Mouse (Mus musculus) fibroblast of lung, adult 2 months (primary cell): ENCODE data around the gene Cdc14a.

Experiments used
- DNase-seq: peaks from one replicate; pipeline ENCODE4 v3.0.0-alpha.2; 2011; ENCODE audit warnings: low read depth

Cdc14a gene

GRCm38 (mm10) chr3:116423353-116424159 lies at the start of gene Cdc14a:
Cdc14a (minus strand) TSS chr3:116424032.
- peak; percentile 58 for DNase-seq

- DNase-seq, result no peak
Observed at GRCm38 (mm10) chr3:116465709-116466108, 41.9 kb upstream of the Cdc14a start.

GRCm38 (mm10) chr3:116464318-116464717 lies 40.5 kb upstream of the Cdc14a start:
- DNase-seq, result no peak

GRCm38 (mm10) chr3:116461053-116461452 lies 37.2 kb upstream of the Cdc14a start:
- DNase-seq, result no peak

GRCm38 (mm10) chr3:116454529-116454928 lies 30.7 kb upstream of the Cdc14a start:
- DNase-seq, result no peak

GRCm38 (mm10) chr3:116450741-116451140 lies 26.9 kb upstream of the Cdc14a start:
- DNase-seq, result no peak

- no peak for DNase-seq
Observed at GRCm38 (mm10) chr3:116444327-116444726, 20.5 kb upstream of the Cdc14a start.

GRCm38 (mm10) chr3:116442788-116443187 lies 19.0 kb upstream of the Cdc14a start:
- no peak for DNase-seq

GRCm38 (mm10) chr3:116441518-116442205 lies 17.8 kb upstream of the Cdc14a start:
- no peak for DNase-seq

- DNase-seq, result no peak
Observed at GRCm38 (mm10) chr3:116440066-116440997, 16.5 kb upstream of the Cdc14a start.

GRCm38 (mm10) chr3:116436811-116437601 lies 13.2 kb upstream of the Cdc14a start:
- DNase-seq, result no peak

- no peak for DNase-seq
Observed at GRCm38 (mm10) chr3:116436113-116436512, 12.3 kb upstream of the Cdc14a start.

- no peak for DNase-seq
Observed at GRCm38 (mm10) chr3:116434757-116435156, 10.9 kb upstream of the Cdc14a start.

GRCm38 (mm10) chr3:116425901-116426300 lies 2.1 kb upstream of the Cdc14a start:
- no peak for DNase-seq

- DNase-seq, result peak; percentile 62
Observed at GRCm38 (mm10) chr3:116424973-116425284, 1.1 kb upstream of the Cdc14a start.

- DNase-seq, result no peak
Observed at GRCm38 (mm10) chr3:116424160-116424972, 534 bp upstream of the Cdc14a start.

GRCm38 (mm10) chr3:116422795-116423352 lies 958 bp downstream of the Cdc14a start:
- DNase-seq, result no peak

GRCm38 (mm10) chr3:116422074-116422473 lies 1.8 kb downstream of the Cdc14a start:
- DNase-seq, result no peak

- no peak for DNase-seq
Observed at GRCm38 (mm10) chr3:116421121-116421520, 2.7 kb downstream of the Cdc14a start.

GRCm38 (mm10) chr3:116419791-116420190 lies 4.0 kb downstream of the Cdc14a start:
- DNase-seq, result no peak
